ENCODE assay signal across 9 mouse cellular contexts in the genomic region with DNA sequence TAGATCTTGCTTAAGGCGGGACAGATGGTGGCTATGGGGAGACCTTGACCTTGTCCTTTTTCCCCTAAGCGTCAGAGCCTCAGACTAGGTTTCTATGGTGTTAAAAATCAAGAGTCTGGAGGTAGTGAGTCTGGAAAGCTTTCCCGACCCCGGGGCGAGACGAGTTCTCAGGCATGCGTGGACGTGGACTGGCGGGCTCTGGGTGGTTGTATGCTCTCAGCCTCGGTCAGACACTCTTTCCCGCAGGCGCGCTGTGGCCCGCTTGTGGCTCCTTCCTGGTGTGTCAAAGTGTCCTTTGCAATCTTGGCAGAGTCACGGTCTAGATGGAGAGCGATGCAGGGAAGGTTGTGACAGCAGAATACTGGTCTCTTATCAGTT. TPM values are rescaled to one million over a fixed set of nuclear protein-coding genes. Genes with fewer than 3 reads are reported as not detected.
DNase-seq lines count a peak whose midpoint lies in the region; ATAC-seq and TF ChIP-seq lines count a peak whose summit lies in the region.
"Had no signal": no experiment of that assay in that cellular context is flagged by ENCODE, and none has a peak within 500 bp of the region (broad histone marks: within the 10 kb centered on the region; RNA-seq: fewer than 3 reads in every experiment).

No protein-coding gene starts in this region.

- peak overlapping the region; percentile 72 for H3K4me2 ChIP-seq in midbrain, embryonic 14.5 days (ENCODE audit: low read length)

- no peak for ATAC-seq in midbrain, embryonic 14.5 days (ENCODE audit: low FRiP score, low TSS enrichment)
- ATAC-seq in erythroblast, adult 5-6 weeks (replicated peaks; ENCODE audit: low FRiP score, poor library complexity, severe bottlenecking): no peak
- no peak for ATAC-seq in erythroid progenitor cell, adult 5-6 weeks (replicated peaks; ENCODE audit: low FRiP score, poor library complexity, severe bottlenecking)

- H3K4me1 ChIP-seq in ES-Bruce4 (ENCODE audit: control insufficient read depth, insufficient read depth, low read length): no peaks in the 10 kb centered on the region
- H3K4me1 ChIP-seq in brown adipose tissue, adult 24 weeks (ENCODE audit: control insufficient read depth, insufficient read depth, insufficient read length, low read length): no peaks in the 10 kb centered on the region; the same call in 1 of the 2 replicates
- H3K4me1 ChIP-seq in heart, embryonic 10.5 days: peaks cover 72% of the 10 kb centered on the region
- peaks cover 29% of the 10 kb centered on the region for H3K4me1 ChIP-seq in midbrain, embryonic 14.5 days (ENCODE audit: control insufficient read depth, insufficient read depth, low read length)

- no peaks in the 10 kb centered on the region for H3K9me3 ChIP-seq in ES-Bruce4 (replicated peaks; ENCODE audit: control insufficient read depth, insufficient read depth, low read length, poor library complexity, severe bottlenecking)
- no peaks in the 10 kb centered on the region for H3K9me3 ChIP-seq in heart, embryonic 10.5 days
- H3K9me3 ChIP-seq in midbrain, embryonic 14.5 days (ENCODE audit: control insufficient read depth, low read length): no peaks in the 10 kb centered on the region

- no peak for TF ChIP-seq CTCF in ES-Bruce4 (IDR thresholded peaks at IDR 0.05; ENCODE audit: low read depth, low read length)

- H3K27ac ChIP-seq in ES-Bruce4 (ENCODE audit: insufficient read depth, low read length): no peak overlapping the region
- peak overlapping the region; percentile 89 for H3K27ac ChIP-seq in brown adipose tissue, adult 24 weeks (replicated peaks; ENCODE audit: low read depth, low read length)
- H3K27ac ChIP-seq in heart, embryonic 10.5 days: peak overlapping the region; percentile 90
- no peak overlapping the region for H3K27ac ChIP-seq in midbrain, embryonic 14.5 days (replicated peaks; ENCODE audit: low read depth, low read length)

- DNase-seq in heart, embryonic 10.5 days (ENCODE audit: low spot score): no peak
- peak; percentile 57 for DNase-seq in kidney, adult 9 months
- peak; percentile 41 for DNase-seq in midbrain, embryonic 14.5 days
- no peak for DNase-seq in spleen, adult 18-20 months

- TF ChIP-seq POLR2A in ES-Bruce4 (IDR thresholded peaks at IDR 0.05; ENCODE audit: insufficient read depth, low read length): no peak

- no peak for TF ChIP-seq EP300 in ES-Bruce4 (IDR thresholded peaks at IDR 0.05; ENCODE audit: insufficient read depth, low read depth, low read length)

- H3K27me3 ChIP-seq in ES-Bruce4 (ENCODE audit: control insufficient read depth, insufficient read depth, low read length, poor library complexity, severe bottlenecking): peaks cover 12% of the 10 kb centered on the region; the same call in 1 of the 2 replicates
- H3K27me3 ChIP-seq in heart, embryonic 10.5 days (ENCODE audit: insufficient read depth, poor library complexity, severe bottlenecking): peaks cover 63% of the 10 kb centered on the region
- H3K27me3 ChIP-seq in midbrain, embryonic 14.5 days (ENCODE audit: control insufficient read depth, insufficient read depth, low read length): peaks cover 64% of the 10 kb centered on the region

- H3K4me3 ChIP-seq in ES-Bruce4 (ENCODE audit: low read depth, low read length): peak overlapping the region; percentile 63; the same call in 1 of the 2 replicates
- peak overlapping the region; percentile 79 for H3K4me3 ChIP-seq in brown adipose tissue, adult 24 weeks (ENCODE audit: insufficient read depth, low read depth, low read length)
- H3K4me3 ChIP-seq in heart, embryonic 10.5 days: peak overlapping the region; percentile 70
- H3K4me3 ChIP-seq in midbrain, embryonic 14.5 days (replicated peaks; ENCODE audit: low read depth, low read length): peak overlapping the region; percentile 40; the same call in 1 of the 2 replicates
- H3K4me3 ChIP-seq: megakaryocyte, embryonic 14.5 days had no signal

- WGBS in heart, embryonic 10.5 days: under 1% methylated on average over 16 of the region's 16 CpGs
- WGBS in midbrain, embryonic 14.5 days: 3% methylated on average over 16 of the region's 16 CpGs

- no peaks in the 10 kb centered on the region for H3K36me3 ChIP-seq in ES-Bruce4 (ENCODE audit: control insufficient read depth, insufficient read depth, low read length, poor library complexity, severe bottlenecking)
- H3K36me3 ChIP-seq in heart, embryonic 10.5 days: no peaks in the 10 kb centered on the region
- no peaks in the 10 kb centered on the region for H3K36me3 ChIP-seq in midbrain, embryonic 14.5 days (ENCODE audit: control insufficient read depth, insufficient read depth, low read length)

- H3K9ac ChIP-seq in ES-Bruce4 (ENCODE audit: low read depth, poor library complexity, severe bottlenecking): no peak overlapping the region
- H3K9ac ChIP-seq in midbrain, embryonic 14.5 days (replicated peaks; ENCODE audit: low read length): peak overlapping the region; percentile 47; the same call in 1 of the 2 replicates

RNA-seq across cellular contexts. Expression of a gene that starts 1.3 kb away (rescaled TPM):
- 0.12 TPM in 1 of 2 replicates, not detected in the other for polyA plus RNA-seq in ES-Bruce4 (2011; ENCODE audit: insufficient read depth, insufficient read length, low read depth, missing spikeins)
- polyA plus RNA-seq in brown adipose tissue, adult 24 weeks (2012; ENCODE audit: insufficient read depth, insufficient read length, missing spikeins): 12.5 and 12.7 TPM in 2 replicates
- polyA plus RNA-seq in heart, embryonic 10.5 days (2016; fragmentation: Nextera tagmentation; extraction: Ambion mirVana): 22.4 and 38.9 TPM in 2 replicates
- 32.8 and 34.5 TPM in 2 replicates for polyA plus RNA-seq in midbrain, embryonic 14.5 days (2014; fragmentation: Nextera tagmentation; extraction: Ambion mirVana)
- total RNA-seq in erythroblast, adult 5-6 weeks (2015; ENCODE audit: low replicate concordance): not detected in 2 replicates
- total RNA-seq in erythroblast, adult 5-6 weeks (2017; ENCODE audit: low replicate concordance): not detected in 2 replicates
- total RNA-seq in erythroid progenitor cell, adult 5-6 weeks (2015; ENCODE audit: low replicate concordance): not detected in 2 replicates
- total RNA-seq in erythroid progenitor cell, adult 5-6 weeks (2017; ENCODE audit: low replicate concordance): not detected in 2 replicates

Comparison
In these comparisons a context has a peak if more than half of its experiments do, and no peak if none do; other contexts are left out.
1. H3K27ac ChIP-seq: peak in brown adipose tissue, adult 24 weeks (single experiment) and heart, embryonic 10.5 days (single experiment); none in ES-Bruce4 (single experiment) and midbrain, embryonic 14.5 days (single experiment).
2. DNase-seq: peak in kidney, adult 9 months (single experiment) and midbrain, embryonic 14.5 days (single experiment); none in heart, embryonic 10.5 days (single experiment) and spleen, adult 18-20 months (0 of 2).
3. RNA of a gene that starts 1.3 kb away (polyA plus RNA-seq): 32.8 to 34.5 TPM in midbrain, embryonic 14.5 days, 22.4 to 38.9 TPM in heart, embryonic 10.5 days and 12.5 to 12.7 TPM in brown adipose tissue, adult 24 weeks; 0.12 TPM in ES-Bruce4; every median in the first group is over 10 times any median in the second.
4. Peak in every context shown above with its lines, with median percentiles within 50 percentile points of each other: H3K4me3 ChIP-seq.